Mouse (Mus musculus): ENCODE measurements around the gene Col26a1.

DNA sequence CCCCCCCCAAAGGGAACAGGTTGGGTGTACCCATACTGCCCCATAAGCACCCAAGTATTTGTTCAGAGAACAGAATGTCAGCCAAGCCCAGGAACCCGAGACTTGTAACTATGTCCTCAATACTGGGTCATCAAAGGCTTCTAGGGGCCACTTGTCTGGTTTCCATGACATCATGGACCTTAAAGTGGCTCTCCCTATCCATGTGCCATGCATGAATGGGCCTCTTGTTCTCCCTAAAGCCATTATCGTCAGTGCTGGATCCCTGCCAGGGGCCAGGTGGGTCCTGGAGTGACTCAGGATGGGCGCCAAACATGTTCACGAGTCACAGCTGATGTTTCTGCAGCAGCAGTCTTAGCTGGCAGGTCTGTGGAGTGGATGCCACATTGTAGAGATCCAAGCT is 172.3 kb downstream of the Col26a1 start:
- TF ChIP-seq POLR2A (IDR thresholded peaks at IDR 0.05; ENCODE audit: insufficient read length, low read depth) = no peak
- TF ChIP-seq REST (IDR thresholded peaks at IDR 0.05; ENCODE audit: insufficient read depth, insufficient read length) = no peak
- TF ChIP-seq SRF (IDR thresholded peaks at IDR 0.05; ENCODE audit: control insufficient read depth, insufficient read length, low read depth) = no peak
- no peak for TF ChIP-seq TCF12 (IDR thresholded peaks at IDR 0.05; ENCODE audit: insufficient read depth, poor library complexity, severe bottlenecking)
- TF ChIP-seq MYOG (IDR thresholded peaks at IDR 0.05; ENCODE audit: control insufficient read depth in 1 of 3, insufficient read depth in 1 of 3, insufficient read length in 2 of 3, low read depth in 2 of 3) = no peak
- TF ChIP-seq MAX (IDR thresholded peaks at IDR 0.05; ENCODE audit: low read depth) = no peak
- no peak for TF ChIP-seq MYOD1 (IDR thresholded peaks at IDR 0.05; ENCODE audit: control insufficient read depth in 1 of 3, insufficient read length in 2 of 3, low read depth in 2 of 3)
- no peak for TF ChIP-seq E2F4 (IDR thresholded peaks at IDR 0.05; ENCODE audit: insufficient read depth)
- TF ChIP-seq CEBPB (IDR thresholded peaks at IDR 0.05; ENCODE audit: insufficient read depth, poor library complexity, severe bottlenecking) = no peak
- TF ChIP-seq POLR2AphosphoS2 (IDR thresholded peaks at IDR 0.05; ENCODE audit: insufficient read length, low read depth) = no peak
- no peak for TF ChIP-seq USF1 (IDR thresholded peaks at IDR 0.05; ENCODE audit: low read depth)
- no peak for TF ChIP-seq TCF3 (IDR thresholded peaks at IDR 0.05; ENCODE audit: insufficient read length, low read depth)

Measured in myocyte (in vitro differentiated cells).